In the genomic region with DNA sequence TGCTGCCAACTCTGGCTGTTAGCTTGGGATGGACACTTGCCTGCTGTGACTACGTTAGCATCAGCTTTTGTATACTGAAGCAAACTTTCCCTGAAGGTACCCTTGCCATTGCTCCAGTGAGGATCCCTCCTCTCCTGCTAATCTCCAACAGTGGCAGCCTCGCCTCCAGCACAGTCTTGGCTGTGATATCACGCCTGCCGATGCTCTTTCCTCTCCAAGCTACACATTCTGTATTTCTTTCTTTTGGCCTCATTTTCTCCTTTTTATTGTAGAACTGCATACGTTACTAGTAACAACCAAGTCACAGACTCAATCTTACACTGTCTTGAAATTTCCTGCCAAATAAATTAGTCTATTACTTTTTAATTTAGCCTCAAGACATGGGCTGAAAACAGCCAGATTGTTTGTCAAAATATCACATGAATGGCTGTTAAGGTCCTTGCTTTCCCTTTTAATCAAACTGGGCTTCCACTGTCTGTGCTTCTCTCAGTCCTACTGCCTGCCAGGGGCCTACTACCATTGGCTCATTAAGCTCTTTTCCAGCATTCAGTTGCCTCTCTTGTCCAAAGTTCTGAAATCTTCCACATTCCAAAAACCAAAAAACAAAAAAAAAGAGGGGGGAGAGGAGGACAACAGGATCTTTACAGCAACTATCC, we compare ENCODE assay signal across 18 mouse cellular contexts. TPM values are rescaled to one million over a fixed set of nuclear protein-coding genes. Genes with fewer than 3 reads are reported as not detected.
"Had no signal": no experiment of that assay in that cellular context is flagged by ENCODE, and none has a peak within 500 bp of the region (broad histone marks: within the 10 kb centered on the region; RNA-seq: fewer than 3 reads in every experiment).

No protein-coding gene starts in this region.

- H3K9me3 ChIP-seq: limb, embryonic 12.5 days; liver, embryonic 13.5 days; megakaryocyte, embryonic 14.5 days; midbrain, embryonic 12.5 days; neural tube, embryonic 13.5 days had no signal

- DNase-seq: kidney, postnatal 10 days; kidney, postnatal 4 days; liver; liver, embryonic 13.5 days; liver, postnatal 0 days; retina, postnatal 1 day; spleen, adult 18-20 months; thymus, adult 18-20 months; thymus, postnatal 14 days had no signal

- H3K4me3 ChIP-seq: left cerebral cortex, adult 2 months; limb, embryonic 12.5 days; liver, embryonic 13.5 days; megakaryocyte, embryonic 14.5 days; midbrain, embryonic 12.5 days; neural tube, embryonic 13.5 days had no signal

- H3K27me3 ChIP-seq: limb, embryonic 12.5 days; liver, embryonic 13.5 days; megakaryocyte, embryonic 14.5 days; midbrain, embryonic 12.5 days; neural tube, embryonic 13.5 days had no signal

- H3K27ac ChIP-seq: left cerebral cortex, adult 2 months; limb, embryonic 12.5 days; liver, embryonic 13.5 days; macrophage; midbrain, embryonic 12.5 days; neural tube, embryonic 13.5 days had no signal

- ATAC-seq: liver, postnatal 0 days; lung, postnatal 0 days; midbrain, embryonic 16.5 days had no signal

- H3K4me2 ChIP-seq: limb, embryonic 12.5 days; liver, embryonic 13.5 days; midbrain, embryonic 12.5 days; neural tube, embryonic 13.5 days had no signal

- H3K36me3 ChIP-seq: liver, embryonic 13.5 days; midbrain, embryonic 12.5 days; neural tube, embryonic 13.5 days had no signal

- H3K9ac ChIP-seq: limb, embryonic 12.5 days; liver, embryonic 13.5 days; liver, postnatal 0 days; midbrain, embryonic 12.5 days; neural tube, embryonic 13.5 days had no signal

RNA-seq across cellular contexts. Expression of a gene that starts 58.5 kb away (rescaled TPM):
- total RNA-seq: layer of hippocampus, adult 8-10 months had no signal
